30 mouse cellular contexts compared by ENCODE assay signal in the genomic region with DNA sequence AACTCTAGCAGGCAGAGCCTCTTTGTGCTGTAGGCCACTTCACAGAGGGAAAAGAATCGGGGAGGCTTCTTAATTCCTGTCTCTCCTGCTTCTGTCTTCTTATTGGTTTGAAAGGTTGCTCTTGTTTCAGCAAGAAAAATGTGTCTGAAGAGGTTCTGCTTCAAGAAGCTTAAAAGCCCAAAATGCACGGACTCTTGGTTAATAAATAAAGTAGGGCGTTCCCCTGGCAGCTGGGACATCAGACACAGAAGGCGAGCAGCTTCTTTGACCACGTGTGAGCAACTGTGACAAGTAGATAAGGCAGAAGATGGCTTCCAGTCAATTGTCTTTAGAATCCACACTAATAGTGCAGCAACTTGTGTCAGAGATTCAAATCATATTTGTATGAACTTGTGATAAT.
DNase-seq lines count a peak whose midpoint lies in the region; ATAC-seq and TF ChIP-seq lines count a peak whose summit lies in the region.
"Had no signal": no experiment of that assay in that cellular context is flagged by ENCODE, and none has a peak within 500 bp of the region (broad histone marks: within the 10 kb centered on the region; RNA-seq: fewer than 3 reads in every experiment).

No protein-coding gene starts in this region.

- no peaks in the 10 kb centered on the region for H3K9me3 ChIP-seq in midbrain, embryonic 14.5 days (ENCODE audit: control insufficient read depth, low read length)
- no peaks in the 10 kb centered on the region for H3K9me3 ChIP-seq in midbrain, embryonic 15.5 days
- H3K9me3 ChIP-seq: forebrain, embryonic 15.5 days; hindbrain, embryonic 13.5 days; limb, embryonic 12.5 days; liver, embryonic 12.5 days had no signal

- H3K27ac ChIP-seq in kidney, adult 2 months (ENCODE audit: insufficient read depth, low read depth, low read length), result peak overlapping the region; percentile 76; the same call in 1 of the 2 replicates
- H3K27ac ChIP-seq in midbrain, embryonic 14.5 days (replicated peaks; ENCODE audit: low read depth, low read length), result no peak overlapping the region
- no peak overlapping the region for H3K27ac ChIP-seq in midbrain, embryonic 15.5 days
- H3K27ac ChIP-seq: forebrain, embryonic 15.5 days; gastrocnemius, adult 2 months; hindbrain, embryonic 13.5 days; layer of hippocampus, adult 2 months; left cerebral cortex, adult 2 months; limb, embryonic 12.5 days; liver, embryonic 12.5 days had no signal

- no peaks in the 10 kb centered on the region for H3K27me3 ChIP-seq in kidney, adult 2 months (replicated peaks; ENCODE audit: control insufficient read depth, insufficient read depth, low read length)
- H3K27me3 ChIP-seq in midbrain, embryonic 14.5 days (ENCODE audit: control insufficient read depth, insufficient read depth, low read length), result no peaks in the 10 kb centered on the region
- H3K27me3 ChIP-seq in midbrain, embryonic 15.5 days (replicated peaks), result no peaks in the 10 kb centered on the region
- H3K27me3 ChIP-seq: forebrain, embryonic 15.5 days; liver, embryonic 12.5 days had no signal

- DNase-seq in kidney, adult 2 months, result peak; percentile 91
- no peak for DNase-seq in kidney, postnatal 4 days
- peak; percentile 6 for DNase-seq in midbrain, embryonic 14.5 days
- DNase-seq in kidney, adult 9 months, result peak; percentile 91
- peak; percentile 61 to 81 for DNase-seq in kidney, postnatal 36 days
- DNase-seq in cerebellum, adult 8-10 months, result no peak
- DNase-seq in thymus, postnatal 10 days (ENCODE audit: low spot score in 2 of 2), result no peak
- DNase-seq: adrenal gland, postnatal 25 days; cerebellum, adult 2 months; cerebellum, postnatal 25 days; gastrocnemius, adult 2 months; gastrocnemius, postnatal 36 days; heart, adult 18-20 months; heart, postnatal 36 days; liver, postnatal 0 days; lung, postnatal 14 days; right cerebral cortex, postnatal 25 days; spleen, adult 18-20 months; thymus, adult 2 months; thymus, postnatal 4 days had no signal

- no peak overlapping the region for H3K4me2 ChIP-seq in midbrain, embryonic 14.5 days (ENCODE audit: low read length)
- H3K4me2 ChIP-seq in midbrain, embryonic 15.5 days, result no peak overlapping the region
- H3K4me2 ChIP-seq: forebrain, embryonic 15.5 days; heart, embryonic 11.5 days; hindbrain, embryonic 13.5 days; limb, embryonic 12.5 days; liver, embryonic 12.5 days had no signal

- no peaks in the 10 kb centered on the region for H3K36me3 ChIP-seq in kidney, adult 2 months (ENCODE audit: control insufficient read depth, insufficient read depth, low read length)
- no peaks in the 10 kb centered on the region for H3K36me3 ChIP-seq in midbrain, embryonic 14.5 days (ENCODE audit: control insufficient read depth, insufficient read depth, low read length)
- no peaks in the 10 kb centered on the region for H3K36me3 ChIP-seq in midbrain, embryonic 15.5 days (replicated peaks)
- H3K36me3 ChIP-seq: forebrain, embryonic 15.5 days; hindbrain, embryonic 13.5 days; limb, embryonic 12.5 days; liver, embryonic 12.5 days had no signal

- no peak overlapping the region for H3K4me3 ChIP-seq in kidney, adult 2 months (ENCODE audit: insufficient read depth, low read depth, low read length)
- H3K4me3 ChIP-seq in midbrain, embryonic 14.5 days (replicated peaks; ENCODE audit: low read depth, low read length), result no peak overlapping the region
- H3K4me3 ChIP-seq in midbrain, embryonic 15.5 days, result no peak overlapping the region
- H3K4me3 ChIP-seq: forebrain, embryonic 15.5 days; gastrocnemius, adult 2 months; hindbrain, embryonic 13.5 days; layer of hippocampus, adult 2 months; left cerebral cortex, adult 2 months; limb, embryonic 12.5 days; liver, embryonic 12.5 days had no signal

- H3K9ac ChIP-seq in midbrain, embryonic 14.5 days (replicated peaks; ENCODE audit: low read length), result no peak overlapping the region
- no peak overlapping the region for H3K9ac ChIP-seq in midbrain, embryonic 15.5 days
- H3K9ac ChIP-seq: forebrain, embryonic 15.5 days; hindbrain, embryonic 13.5 days; limb, embryonic 12.5 days; liver, embryonic 12.5 days; liver, postnatal 0 days had no signal

- peaks cover 15% of the 10 kb centered on the region; the same call in 1 of the 2 replicates for H3K4me1 ChIP-seq in kidney, adult 2 months (ENCODE audit: control insufficient read depth, insufficient read depth, low read length)
- no peaks in the 10 kb centered on the region for H3K4me1 ChIP-seq in midbrain, embryonic 14.5 days (ENCODE audit: control insufficient read depth, insufficient read depth, low read length)
- no peaks in the 10 kb centered on the region for H3K4me1 ChIP-seq in midbrain, embryonic 15.5 days
- H3K4me1 ChIP-seq: liver, embryonic 12.5 days had no signal

- WGBS in kidney, adult 2 months, result 32% methylated on average over 5 of the region's 5 CpGs
- 21% methylated on average over 5 of the region's 5 CpGs for WGBS in midbrain, embryonic 14.5 days
- 31% methylated on average over 5 of the region's 5 CpGs for WGBS in midbrain, embryonic 15.5 days

- ATAC-seq in midbrain, embryonic 14.5 days (ENCODE audit: low FRiP score, low TSS enrichment), result no peak
- ATAC-seq in midbrain, embryonic 15.5 days (replicated peaks), result no peak
- ATAC-seq: CD4-positive, CD25-positive, alpha-beta regulatory T cell, adult 4 months; forebrain, embryonic 15.5 days; intestine, embryonic 16.5 days; liver, embryonic 12.5 days; liver, postnatal 0 days had no signal

- no peak for TF ChIP-seq CTCF in kidney, adult 2 months (conservative IDR thresholded peaks at IDR 0.05; ENCODE audit: insufficient read depth, insufficient read length, low read depth, low read length)

- TF ChIP-seq POLR2A in kidney, adult 2 months (IDR thresholded peaks at IDR 0.05; ENCODE audit: low read depth, low read length), result no peak

Comparison
In these comparisons a context has a peak if more than half of its experiments do, and no peak if none do; other contexts are left out.
1. DNase-seq: peak in kidney, adult 2 months (single experiment), midbrain, embryonic 14.5 days (single experiment), kidney, adult 9 months (single experiment) and kidney, postnatal 36 days (2 of 2); none in kidney, postnatal 4 days (0 of 2), cerebellum, adult 8-10 months (single experiment) and thymus, postnatal 10 days (0 of 2).